Mouse (Mus musculus) megakaryocyte, adult 5-6 weeks (primary cell): ENCODE data around the gene Cdc20. TPM values are rescaled to one million over a fixed set of nuclear protein-coding genes. Genes with fewer than 3 reads are reported as not detected.

ENCODE experiments used
- ATAC-seq: 2 replicates; pipeline ENCODE4 v1.8.0; 2016; ENCODE audit warnings: mild to moderate bottlenecking, inconsistent platforms; ENCODE audit not compliant: poor library complexity, severe bottlenecking
- total RNA-seq, 2 experiments: library from RNA; stranded (forward) in 1 of 2; stranded (reverse) in 1 of 2; fragments of 153-499, 151-499 nt in 1 of 2; fragments of 221-1000, 200-1000 nt in 1 of 2; gene quantifications; 2 replicates each; pipeline versions ENCODE4 v1.2.3 to v1.2.4; 2015 to 2017

Gene Cdc20
- total RNA-seq, 2 experiments from 2014 or later, result 47.8 to 83.9 TPM

GRCm38 (mm10) chr4:118421384-118421783 is 15.8 kb downstream of the Cdc20 start:
- ATAC-seq, result no peak

- ATAC-seq, result no peak
Measured at GRCm38 (mm10) chr4:118417112-118417797, 19.9 kb downstream of the Cdc20 start.

GRCm38 (mm10) chr4:118416329-118416728 is 20.8 kb downstream of the Cdc20 start:
- no peak for ATAC-seq

GRCm38 (mm10) chr4:118415779-118416178 is 21.4 kb downstream of the Cdc20 start:
- no peak for ATAC-seq

GRCm38 (mm10) chr4:118413553-118413952 is 23.6 kb downstream of the Cdc20 start:
- no peak for ATAC-seq

GRCm38 (mm10) chr4:118410871-118411270 is 26.3 kb downstream of the Cdc20 start:
- ATAC-seq, result no peak

- ATAC-seq, result peak; percentile 97
Measured at GRCm38 (mm10) chr4:118409142-118409900, 27.8 kb downstream of the Cdc20 start, which contains the start of the genes Szt2 and Med8. Gene Szt2 (minus strand): TSS chr4:118409273. Gene Med8 (plus strand): TSS chr4:118409337.

- no peak for ATAC-seq
Measured at GRCm38 (mm10) chr4:118402701-118403100, 34.5 kb downstream of the Cdc20 start.

GRCm38 (mm10) chr4:118401918-118402317 is 35.2 kb downstream of the Cdc20 start:
- no peak for ATAC-seq

- ATAC-seq, result no peak
Measured at GRCm38 (mm10) chr4:118401421-118401820, 35.7 kb downstream of the Cdc20 start.

- ATAC-seq, result peak; percentile 96
Measured at GRCm38 (mm10) chr4:118398400-118398799, 38.8 kb downstream of the Cdc20 start.

- ATAC-seq, result no peak
Measured at GRCm38 (mm10) chr4:118396433-118396832, 40.7 kb downstream of the Cdc20 start.

GRCm38 (mm10) chr4:118395289-118395688 is 41.9 kb downstream of the Cdc20 start:
- no peak for ATAC-seq

GRCm38 (mm10) chr4:118394505-118394904 is 42.6 kb downstream of the Cdc20 start:
- no peak for ATAC-seq

GRCm38 (mm10) chr4:118390146-118390545 is 47.0 kb downstream of the Cdc20 start:
- ATAC-seq, result no peak

GRCm38 (mm10) chr4:118387316-118387715 is 49.8 kb downstream of the Cdc20 start:
- ATAC-seq, result no peak

- no peak for ATAC-seq
Measured at GRCm38 (mm10) chr4:118383271-118383670, 53.9 kb downstream of the Cdc20 start.

Other genes with a start within 250 kb of the Cdc20 start
- 1.1 TPM in 2 replicates for gene Ptprf, start 145.9 kb downstream of the Cdc20 start, total RNA-seq (2015)
- gene Ptprf, start 145.9 kb downstream of the Cdc20 start, total RNA-seq (2017), result 0.77 and 0.89 TPM in 2 replicates
- gene Szt2, start 28.1 kb downstream of the Cdc20 start, total RNA-seq (2015), result 11.2 and 13.6 TPM in 2 replicates
- 4.1 and 5.5 TPM in 2 replicates for gene Szt2, start 28.1 kb downstream of the Cdc20 start, total RNA-seq (2017)
- gene Med8, start 28.0 kb downstream of the Cdc20 start, total RNA-seq (2015), result 76.9 and 102 TPM in 2 replicates
- gene Med8, start 28.0 kb downstream of the Cdc20 start, total RNA-seq (2017), result 82.0 and 106 TPM in 2 replicates
- gene Elovl1, start 9.3 kb downstream of the Cdc20 start, total RNA-seq (2015), result 88.6 and 93.9 TPM in 2 replicates
- gene Elovl1, start 9.3 kb downstream of the Cdc20 start, total RNA-seq (2017), result 67.1 and 76.1 TPM in 2 replicates
- 0.36 TPM in 1 of 2 replicates, not detected in the other for gene Mpl, start 20.2 kb upstream of the Cdc20 start, total RNA-seq (2015)
- gene Mpl, start 20.2 kb upstream of the Cdc20 start, total RNA-seq (2017), result not detected in 2 replicates
- gene Tie1, start 52.7 kb upstream of the Cdc20 start, total RNA-seq (2015), result 0.27 and 0.34 TPM in 2 replicates
- gene Tie1, start 52.7 kb upstream of the Cdc20 start, total RNA-seq (2017), result 0.16 and 0.26 TPM in 2 replicates
- gene 2610528J11Rik, start 89.6 kb upstream of the Cdc20 start, total RNA-seq (2015), result not detected in 2 replicates
- gene 2610528J11Rik, start 89.6 kb upstream of the Cdc20 start, total RNA-seq (2017), result not detected in 2 replicates
- gene Tmem125, start 106.7 kb upstream of the Cdc20 start, total RNA-seq (2015), result 0.18 TPM in 1 of 2 replicates, not detected in the other
- not detected in 2 replicates for gene Tmem125, start 106.7 kb upstream of the Cdc20 start, total RNA-seq (2017)
- not detected in 2 replicates for gene Cfap57, start 183.4 kb upstream of the Cdc20 start, total RNA-seq (2015)
- gene Cfap57, start 183.4 kb upstream of the Cdc20 start, total RNA-seq (2017), result 0.16 and 0.18 TPM in 2 replicates
- gene Ebna1bp2, start 183.4 kb upstream of the Cdc20 start, total RNA-seq (2015), result 54.9 and 61.9 TPM in 2 replicates
- gene Ebna1bp2, start 183.4 kb upstream of the Cdc20 start, total RNA-seq (2017), result 46.8 and 63.7 TPM in 2 replicates
- not detected in 2 replicates for gene Olfr62, start 221.6 kb upstream of the Cdc20 start, total RNA-seq (2015)
- not detected in 2 replicates for gene Olfr62, start 221.6 kb upstream of the Cdc20 start, total RNA-seq (2017)